Mouse (Mus musculus): ENCODE results near the gene Amz2. TPM values are rescaled to one million over a fixed set of nuclear protein-coding genes. Genes with fewer than 3 reads are reported as not detected.
"Not testable (repeated sequence)": the region's sequence is repeated elsewhere in the genome, so short reads cannot be mapped to it uniquely, and the experiment has no call there.

Gene Amz2
- polyA plus RNA-seq, 1 experiment from 2014 or later = 28.5 TPM

DNA sequence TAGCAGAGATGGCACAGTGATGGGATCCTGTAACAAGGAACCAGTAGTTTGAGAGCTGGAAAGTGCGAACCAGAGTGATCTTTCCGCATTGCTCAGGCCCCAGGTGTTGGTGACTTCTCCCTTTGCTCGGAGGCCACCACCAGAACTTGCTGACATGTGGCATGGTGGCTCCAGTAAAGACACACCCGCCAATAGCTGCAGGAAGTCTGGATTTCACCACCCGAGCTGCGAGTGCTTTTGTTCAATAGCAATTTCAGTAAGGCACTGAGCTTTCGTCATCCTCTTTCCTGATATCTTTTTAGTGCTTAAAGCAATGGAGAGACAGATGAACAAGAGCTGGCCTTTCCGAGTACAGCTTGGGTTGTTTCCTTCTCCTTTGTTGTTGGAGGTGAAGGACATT, 54.7 kb downstream of the Amz2 start:
- Histone ChIP-seq H3K36me3 (ENCODE audit: inconsistent target) (no peaks in the 10 kb centered on the region), H3K79me2 (ENCODE audit: inconsistent target) (no peaks in the 10 kb centered on the region), H3K4me3 (ENCODE audit: inconsistent target) (no peak overlapping the region), H3K27ac (peak overlapping the region; percentile 27)
- 11% methylated on average over 8 of the region's 8 CpGs for WGBS (ENCODE audit: missing documents)

DNA sequence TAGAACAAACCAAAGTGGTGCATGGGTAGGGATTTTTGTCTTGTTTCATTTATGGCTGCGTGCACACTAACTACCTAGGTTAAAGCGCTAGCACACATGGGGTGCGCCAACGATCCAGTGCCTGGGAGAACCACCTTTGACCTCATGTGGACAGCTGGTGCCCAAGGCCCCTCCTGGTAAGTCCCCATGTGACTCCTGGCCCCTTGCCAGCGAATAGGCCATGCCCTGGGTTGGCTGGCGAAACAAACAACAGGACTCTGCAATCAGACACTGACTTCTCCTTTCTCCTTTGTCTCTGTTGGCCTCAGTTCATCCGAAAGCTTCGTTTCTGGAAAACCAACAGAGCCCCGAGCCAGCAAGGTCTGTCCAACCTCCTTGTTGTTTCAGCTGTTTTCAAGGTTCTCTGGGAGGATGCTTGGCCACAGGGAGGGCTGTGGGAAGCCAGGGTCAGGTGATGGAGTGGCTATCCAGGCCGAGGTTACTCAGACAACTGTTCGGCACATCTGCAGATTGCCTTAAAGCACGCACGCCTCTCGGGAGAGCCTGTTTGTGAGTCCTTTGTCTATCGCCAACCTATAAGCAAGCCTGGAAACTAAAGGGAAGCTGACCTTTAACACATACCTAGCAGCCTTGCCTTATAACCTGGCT, 59.8 kb downstream of the Amz2 start:
- WGBS (ENCODE audit: missing documents) = 87% methylated on average over 15 of the region's 15 CpGs
- H3K36me3 ChIP-seq (ENCODE audit: inconsistent target) = no peaks in the 10 kb centered on the region

DNA sequence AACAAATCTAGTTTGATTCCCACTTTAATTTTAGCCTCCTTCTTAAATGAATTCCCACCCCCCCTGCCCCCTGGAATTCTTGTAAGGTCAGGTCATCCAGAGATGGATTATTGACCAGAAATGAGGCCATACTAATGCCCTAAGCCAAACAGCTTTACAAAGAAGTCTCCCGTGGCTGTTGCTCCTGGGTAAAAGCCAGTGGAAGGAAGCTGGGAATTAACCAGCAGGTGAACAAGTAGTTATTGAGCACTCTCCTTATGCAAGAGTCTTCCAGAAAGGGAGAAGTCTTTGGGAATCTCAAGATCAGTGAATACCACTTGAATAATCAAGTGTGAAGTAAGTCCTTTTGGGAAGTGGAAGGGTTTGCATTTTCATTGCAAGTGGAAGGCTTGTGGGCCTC, 61.4 kb downstream of the Amz2 start:
- 100% methylated on average over 1 of the region's 1 CpGs for WGBS (ENCODE audit: missing documents)

More for the DNA sequence above, 59.8 kb downstream of the Amz2 start:
- H3K27ac ChIP-seq = no peak overlapping the region
- H3K79me2 ChIP-seq (ENCODE audit: inconsistent target) = no peaks in the 10 kb centered on the region
- H3K4me3 ChIP-seq (ENCODE audit: inconsistent target) = no peak overlapping the region

DNA sequence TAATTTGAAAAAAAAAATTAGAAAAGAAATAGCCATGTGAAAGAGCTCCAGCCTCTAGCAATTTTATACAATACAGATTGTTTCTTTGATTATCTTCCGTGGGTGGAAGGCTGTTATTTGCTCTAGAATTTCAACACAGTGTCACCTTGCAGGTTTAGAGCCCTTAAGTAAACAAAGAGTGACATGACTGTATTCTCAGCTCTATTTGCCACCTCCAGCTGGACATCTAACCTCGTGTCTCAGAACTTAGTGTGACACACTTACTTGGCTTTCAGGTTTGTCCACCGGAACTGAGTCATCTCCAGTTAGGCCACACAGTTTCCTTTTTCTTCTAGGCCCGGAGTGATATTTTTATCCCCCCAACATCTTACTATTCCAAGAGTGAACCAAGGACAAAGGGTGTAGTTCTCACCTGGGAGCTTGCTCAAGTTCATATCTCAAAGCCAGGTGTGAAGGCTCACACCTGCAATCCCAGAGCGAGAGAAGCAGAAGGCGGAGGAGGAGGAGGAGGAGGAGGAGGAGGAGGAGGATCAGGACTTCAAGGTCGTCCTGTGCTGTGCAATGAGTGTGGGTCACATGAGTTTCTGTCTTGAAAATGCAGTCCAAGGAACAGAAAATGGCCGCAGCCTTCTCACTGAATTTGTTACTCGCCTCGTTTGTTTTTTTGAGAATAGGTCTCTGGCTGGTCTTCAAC, 62.4 kb downstream of the Amz2 start:
- no peaks in the 10 kb centered on the region for H3K79me2 ChIP-seq (ENCODE audit: inconsistent target)
- H3K36me3 ChIP-seq (ENCODE audit: inconsistent target) = no peaks in the 10 kb centered on the region
- H3K4me3 ChIP-seq (ENCODE audit: inconsistent target) = no peak overlapping the region
- 49% methylated on average over 7 of the region's 10 CpGs for WGBS (ENCODE audit: missing documents)
- no peak overlapping the region for H3K27ac ChIP-seq

More for the DNA sequence above, 61.4 kb downstream of the Amz2 start:
- H3K36me3 ChIP-seq (ENCODE audit: inconsistent target) = no peaks in the 10 kb centered on the region
- H3K27ac ChIP-seq = no peak overlapping the region
- no peak overlapping the region for H3K4me3 ChIP-seq (ENCODE audit: inconsistent target)
- H3K79me2 ChIP-seq (ENCODE audit: inconsistent target) = no peaks in the 10 kb centered on the region

DNA sequence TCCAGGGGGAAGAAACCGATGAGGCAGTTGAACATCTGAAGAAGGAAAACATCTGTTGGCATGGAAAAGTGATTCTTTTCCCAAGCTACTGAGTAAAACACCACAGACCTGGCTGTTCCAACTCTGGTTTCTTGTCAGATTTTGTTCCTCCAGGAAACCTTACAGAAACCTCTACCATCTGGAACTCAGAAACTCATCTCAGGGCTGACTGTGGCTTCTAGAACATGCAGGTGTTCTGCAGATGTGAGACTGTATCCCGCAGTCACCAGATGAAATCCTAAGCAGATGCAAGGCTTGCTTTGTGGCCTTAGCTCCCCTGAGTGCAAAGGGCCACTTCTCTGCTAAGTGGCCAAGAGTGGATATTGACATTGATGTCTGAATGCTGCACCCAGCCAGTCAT, 64.0 kb downstream of the Amz2 start:
- no peak overlapping the region for H3K4me3 ChIP-seq (ENCODE audit: inconsistent target)
- H3K79me2 ChIP-seq (ENCODE audit: inconsistent target) = no peaks in the 10 kb centered on the region
- H3K27ac ChIP-seq = no peak overlapping the region
- 96% methylated on average over 2 of the region's 2 CpGs for WGBS (ENCODE audit: missing documents)
- no peaks in the 10 kb centered on the region for H3K36me3 ChIP-seq (ENCODE audit: inconsistent target)

DNA sequence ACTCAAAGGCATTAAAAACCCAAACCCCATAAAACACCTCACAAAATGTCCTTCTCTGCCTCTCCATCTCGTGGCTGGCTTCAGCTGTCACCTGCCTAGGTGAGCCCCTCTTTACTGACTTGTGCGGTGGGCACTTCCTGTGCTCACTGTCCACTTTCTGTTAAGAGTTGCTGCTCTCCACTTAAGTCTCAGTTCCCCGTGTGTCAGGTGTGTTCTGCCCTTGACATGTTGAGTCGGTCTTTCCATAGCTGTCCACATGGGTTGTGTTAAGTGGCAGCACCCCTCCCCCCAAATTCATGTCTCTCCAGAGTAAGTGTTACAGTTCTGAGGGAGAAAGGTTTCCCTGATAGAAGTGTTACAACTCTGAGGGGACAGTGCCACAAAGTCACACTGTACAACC, 66.1 kb downstream of the Amz2 start:
- no peak overlapping the region for H3K27ac ChIP-seq
- no peak overlapping the region for H3K4me3 ChIP-seq (ENCODE audit: inconsistent target)
- WGBS (ENCODE audit: missing documents) = 96% methylated on average over 4 of the region's 4 CpGs
- H3K36me3 ChIP-seq (ENCODE audit: inconsistent target) = no peaks in the 10 kb centered on the region
- H3K79me2 ChIP-seq (ENCODE audit: inconsistent target) = no peaks in the 10 kb centered on the region

DNA sequence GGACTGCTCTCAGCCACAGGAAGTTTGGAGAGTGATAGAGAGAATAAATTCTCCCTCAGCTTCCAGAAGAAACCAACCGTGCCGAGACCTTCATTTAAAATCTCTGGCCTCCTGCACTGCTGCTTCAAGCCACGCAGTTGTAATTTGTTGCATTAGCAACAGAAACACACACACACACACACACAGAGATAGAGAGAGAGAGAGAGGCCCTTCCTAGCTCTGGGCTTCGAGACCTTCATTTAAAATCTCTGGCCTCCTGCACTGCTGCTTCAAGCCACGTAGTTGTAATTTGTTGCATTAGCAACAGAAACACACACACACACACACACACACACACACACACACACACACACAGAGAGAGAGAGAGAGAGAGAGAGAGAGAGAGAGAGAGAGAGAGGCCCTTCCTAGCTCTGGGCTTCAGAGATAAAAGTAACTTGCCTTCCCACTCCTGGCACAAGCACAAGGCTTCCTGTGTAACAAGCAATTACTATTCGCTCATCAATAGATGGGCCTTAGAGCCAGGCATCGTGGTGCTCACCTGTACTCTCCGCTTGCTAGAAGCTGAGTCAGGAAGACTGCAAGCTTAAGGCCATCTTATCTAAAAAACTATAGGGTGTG, 67.2 kb downstream of the Amz2 start:
- 92% methylated on average over 6 of the region's 8 CpGs for WGBS (ENCODE audit: missing documents)
- H3K79me2 ChIP-seq (ENCODE audit: inconsistent target); H3K27ac ChIP-seq: not testable (repeated sequence)

DNA sequence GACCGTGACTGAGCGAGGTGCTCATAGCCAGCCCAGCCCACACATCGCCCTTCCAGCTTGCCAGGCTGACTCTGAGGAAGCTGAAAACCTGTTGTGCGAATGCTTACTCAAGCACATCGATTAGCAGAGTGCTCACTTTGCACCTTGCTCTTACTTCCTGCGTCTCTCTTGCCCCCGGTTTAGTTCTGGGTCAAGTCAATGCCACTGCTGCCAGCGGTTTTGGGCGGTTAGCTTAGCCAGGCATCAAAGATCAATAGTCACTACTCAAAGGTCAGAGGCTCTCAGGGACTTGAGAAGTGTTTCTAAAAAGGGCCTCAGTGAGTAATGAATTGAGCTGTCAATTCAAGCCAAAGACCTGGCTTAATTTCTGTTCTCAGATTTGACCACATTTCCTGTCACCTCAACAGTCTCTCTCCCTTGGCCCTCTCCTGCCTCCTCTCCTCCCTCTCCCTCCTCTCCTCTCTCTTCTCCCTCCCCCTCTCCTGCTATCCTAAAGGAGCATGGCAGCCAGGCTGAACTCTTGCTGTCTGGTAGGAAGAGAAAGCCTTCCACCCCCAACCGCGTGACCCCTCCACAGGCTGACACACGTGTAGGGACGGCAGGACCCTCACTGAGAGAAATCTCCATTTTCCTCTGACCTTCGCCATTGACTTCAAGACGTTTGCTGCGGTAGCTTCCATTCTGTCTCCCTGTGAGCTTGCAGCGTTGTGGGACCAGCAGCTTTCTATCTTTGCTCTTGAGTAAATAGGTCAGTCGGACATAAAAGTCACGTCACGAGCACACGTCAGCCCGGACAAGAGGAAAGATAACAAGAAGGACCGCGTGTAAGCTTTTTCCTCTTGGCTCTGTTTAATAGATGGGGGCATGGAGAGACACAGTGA, 69.4 kb downstream of the Amz2 start:
- H3K36me3 ChIP-seq (ENCODE audit: inconsistent target) = no peaks in the 10 kb centered on the region

More for the DNA sequence above, 67.2 kb downstream of the Amz2 start:
- not testable (repeated sequence) for H3K36me3 ChIP-seq (ENCODE audit: inconsistent target); H3K4me3 ChIP-seq (ENCODE audit: inconsistent target)

DNA sequence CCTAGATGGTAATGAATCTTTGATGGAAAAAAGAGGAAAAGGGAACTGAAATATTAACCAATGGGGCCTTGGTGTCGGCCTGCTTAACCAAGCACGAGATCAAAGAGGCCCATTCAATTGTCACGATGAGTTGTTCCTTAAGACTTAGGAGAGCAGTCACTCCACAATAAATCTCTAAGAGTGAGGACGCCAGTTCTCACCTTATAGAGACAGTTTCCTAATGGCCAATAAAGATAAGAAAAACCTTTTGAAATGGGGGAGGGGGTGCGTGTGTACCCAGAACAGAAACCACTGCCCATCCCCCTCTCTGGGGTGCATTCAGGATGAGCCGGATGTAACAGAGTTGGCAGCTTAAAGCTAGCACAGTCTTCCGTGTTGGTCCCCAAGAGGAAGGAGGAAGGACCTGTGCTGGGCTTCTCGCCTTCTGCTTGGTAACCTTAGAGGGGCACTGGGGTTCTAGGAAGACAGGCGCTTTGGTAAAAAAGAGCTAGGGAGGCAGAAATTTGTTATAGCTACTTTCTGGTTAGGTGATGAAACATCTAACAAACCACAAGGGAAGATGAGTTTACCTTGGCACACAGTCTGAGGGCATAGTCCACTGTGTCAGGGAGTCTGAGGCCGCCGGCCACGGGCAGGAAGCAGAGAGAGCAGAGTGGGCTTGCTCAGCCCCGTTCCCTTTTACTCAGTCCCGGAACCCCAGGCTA, 70.2 kb downstream of the Amz2 start:
- Histone ChIP-seq H3K79me2 (ENCODE audit: inconsistent target) (no peaks in the 10 kb centered on the region), H3K4me3 (ENCODE audit: inconsistent target) (no peak overlapping the region), H3K36me3 (ENCODE audit: inconsistent target) (no peaks in the 10 kb centered on the region), H3K27ac (peak overlapping the region; percentile 51)
- WGBS (ENCODE audit: missing documents) = 16% methylated on average over 14 of the region's 14 CpGs

More for the DNA sequence above, 69.4 kb downstream of the Amz2 start:
- 53% methylated on average over 24 of the region's 24 CpGs for WGBS (ENCODE audit: missing documents)
- Histone ChIP-seq H3K27ac (peak overlapping the region; percentile 51), H3K79me2 (ENCODE audit: inconsistent target) (no peaks in the 10 kb centered on the region), H3K4me3 (ENCODE audit: inconsistent target) (no peak overlapping the region)

DNA sequence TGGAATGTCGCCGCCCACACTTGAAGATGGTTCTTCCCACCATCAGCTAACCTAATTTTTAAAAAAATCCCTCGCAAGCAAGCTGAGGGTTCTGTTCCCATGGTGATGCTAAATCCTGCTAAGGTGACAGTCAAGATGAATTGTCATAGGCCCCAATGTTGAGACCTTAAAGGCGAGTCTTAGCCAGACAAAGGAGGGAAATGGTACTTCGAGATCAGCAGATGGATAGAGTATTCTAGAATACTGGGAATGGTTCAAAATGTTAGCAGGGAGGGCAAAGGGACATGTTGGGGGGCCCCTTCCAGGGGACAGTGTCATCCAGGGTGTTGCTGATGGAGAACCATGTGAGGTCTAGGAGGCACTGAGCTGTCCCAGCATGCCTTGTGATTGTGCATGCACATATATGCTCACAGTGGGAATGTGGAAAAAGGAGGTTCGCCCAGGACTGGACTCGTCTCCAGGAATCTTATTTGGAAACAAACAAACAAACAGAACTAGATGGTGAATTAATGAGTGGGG, 70.8 kb downstream of the Amz2 start:
- H3K27ac ChIP-seq = peak overlapping the region; percentile 51
- H3K4me3 ChIP-seq (ENCODE audit: inconsistent target) = no peak overlapping the region
- H3K36me3 ChIP-seq (ENCODE audit: inconsistent target) = no peaks in the 10 kb centered on the region
- no peaks in the 10 kb centered on the region for H3K79me2 ChIP-seq (ENCODE audit: inconsistent target)
- WGBS (ENCODE audit: missing documents) = 75% methylated on average over 6 of the region's 7 CpGs

DNA sequence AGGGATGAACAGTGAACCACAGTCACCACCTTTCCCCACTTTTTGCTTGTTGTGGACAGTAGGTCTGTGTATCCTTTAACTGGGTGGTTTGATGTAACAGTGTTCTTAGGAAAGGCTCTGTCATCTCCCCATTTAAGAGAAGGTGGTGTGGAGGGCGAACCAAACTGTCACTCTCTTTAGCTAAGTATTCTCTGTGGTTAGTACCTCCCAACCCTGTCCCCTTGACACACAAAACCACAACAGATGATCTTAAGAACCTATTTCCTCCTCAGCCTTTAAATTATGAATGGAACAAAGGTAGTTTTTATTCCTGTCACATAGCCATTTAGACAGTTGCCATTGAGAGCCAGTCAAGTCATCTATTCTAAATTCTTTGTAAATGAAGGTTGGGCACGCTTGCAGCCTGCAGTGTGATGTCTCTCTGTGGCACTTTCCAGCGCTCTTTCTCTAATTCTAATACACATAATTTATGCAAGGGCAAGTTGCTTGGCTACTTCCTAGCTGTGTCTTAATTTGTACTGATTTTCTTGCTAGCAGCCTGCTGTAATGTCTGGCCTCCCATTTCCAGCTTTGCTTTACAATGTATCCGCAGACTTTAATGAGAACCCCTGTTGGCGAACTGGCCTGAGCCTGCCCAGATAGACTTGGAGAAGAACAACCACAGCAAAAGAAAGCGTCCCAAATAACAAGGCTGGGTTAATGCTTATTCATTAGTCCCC, 71.4 kb downstream of the Amz2 start:
- no peak overlapping the region for H3K27ac ChIP-seq
- H3K36me3 ChIP-seq (ENCODE audit: inconsistent target) = no peaks in the 10 kb centered on the region
- 79% methylated on average over 6 of the region's 6 CpGs for WGBS (ENCODE audit: missing documents)
- H3K4me3 ChIP-seq (ENCODE audit: inconsistent target) = no peak overlapping the region
- H3K79me2 ChIP-seq (ENCODE audit: inconsistent target) = no peaks in the 10 kb centered on the region

DNA sequence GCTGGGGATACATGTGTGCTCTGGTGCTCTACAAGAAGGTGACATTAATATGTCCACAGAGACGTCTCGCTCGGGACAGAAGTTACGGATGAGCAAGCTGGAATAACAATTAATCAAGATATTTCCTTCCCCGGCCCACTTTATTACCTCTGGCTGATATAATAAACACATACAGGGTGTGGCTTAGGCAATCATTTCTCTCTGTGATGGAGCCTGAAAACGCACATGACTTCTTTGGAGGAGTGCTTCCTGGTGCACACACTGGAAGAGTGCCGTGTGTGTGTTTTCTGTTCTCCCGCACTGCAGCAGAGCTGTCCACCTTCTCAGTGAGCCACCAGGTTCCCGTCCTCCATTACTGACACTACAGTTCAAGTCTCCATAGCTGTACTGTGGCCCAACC, 72.2 kb downstream of the Amz2 start:
- no peaks in the 10 kb centered on the region for H3K79me2 ChIP-seq (ENCODE audit: inconsistent target)
- no peaks in the 10 kb centered on the region for H3K36me3 ChIP-seq (ENCODE audit: inconsistent target)
- WGBS (ENCODE audit: missing documents) = 73% methylated on average over 9 of the region's 9 CpGs
- H3K27ac ChIP-seq = no peak overlapping the region
- H3K4me3 ChIP-seq (ENCODE audit: inconsistent target) = no peak overlapping the region

DNA sequence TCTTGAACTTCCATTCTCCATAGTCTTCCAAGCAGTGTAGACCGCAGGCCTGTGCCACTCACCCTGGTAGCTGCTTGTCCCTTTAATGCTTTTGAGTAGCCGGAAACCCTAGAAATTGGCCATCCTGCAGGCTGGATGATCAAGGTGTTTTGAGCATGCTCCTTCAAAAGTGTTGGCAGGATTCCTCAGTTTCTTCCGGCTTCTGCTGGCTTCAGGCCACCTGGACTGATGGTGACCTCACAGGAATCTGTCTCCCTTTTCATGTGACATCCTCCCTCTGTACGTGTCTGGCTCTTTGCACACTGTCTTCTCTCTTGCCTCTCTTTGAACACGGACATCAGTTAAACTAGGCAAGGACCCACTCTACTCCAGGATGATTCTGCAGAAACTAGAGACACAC, 74.5 kb downstream of the Amz2 start:
- WGBS (ENCODE audit: missing documents) = 97% methylated on average over 5 of the region's 5 CpGs
- H3K79me2 ChIP-seq (ENCODE audit: inconsistent target) = no peaks in the 10 kb centered on the region
- no peaks in the 10 kb centered on the region for H3K36me3 ChIP-seq (ENCODE audit: inconsistent target)

More for the DNA sequence above, 74.5 kb downstream of the Amz2 start:
- Histone ChIP-seq H3K27ac (no peak overlapping the region), H3K4me3 (ENCODE audit: inconsistent target) (no peak overlapping the region)

Data from macrophage (primary cell).